Mouse (Mus musculus): ENCODE results near the gene 1810043G02Rik.
A peak's percentile ranks its signal among the peaks of the same experiment; 100 is the strongest.
"Not testable (repeated sequence)": the region's sequence is repeated elsewhere in the genome, so short reads cannot be mapped to it uniquely, and the experiment has no call there.

The 1810043G02Rik gene

DNA sequence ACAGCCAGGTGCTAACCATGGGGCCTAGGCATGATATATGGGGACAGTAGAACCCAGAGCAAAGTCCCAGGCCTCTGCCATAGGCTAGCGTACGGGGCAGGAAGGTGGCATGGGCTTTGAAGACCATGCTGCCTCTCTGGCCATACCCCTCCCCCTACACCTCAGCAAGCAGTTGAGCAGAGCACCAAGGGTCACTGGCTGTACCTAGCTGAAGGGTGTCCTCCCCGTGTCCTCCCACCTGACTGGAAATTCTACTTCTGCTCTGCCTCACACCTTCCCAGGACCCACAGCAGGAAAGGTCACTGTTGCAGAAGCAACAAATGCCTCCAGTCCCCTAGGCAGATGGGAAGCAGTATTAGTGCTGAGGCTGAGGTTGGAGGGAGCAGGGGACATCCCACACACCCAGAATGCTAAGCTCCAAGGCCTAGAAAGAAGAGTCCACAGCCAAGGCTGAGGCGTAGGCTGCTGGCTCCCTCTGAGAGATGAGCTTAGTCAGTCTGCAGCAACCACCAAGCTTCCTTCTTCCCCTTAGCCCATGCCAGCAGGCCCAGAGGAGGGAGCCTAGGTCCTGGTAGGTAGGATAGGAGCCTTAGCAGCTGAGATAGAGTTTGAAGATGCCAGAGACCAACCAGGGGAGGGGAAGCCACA is 27.6 kb downstream of the 1810043G02Rik start:
- no peak for DNase-seq (ENCODE audit: low spot score)

DNA sequence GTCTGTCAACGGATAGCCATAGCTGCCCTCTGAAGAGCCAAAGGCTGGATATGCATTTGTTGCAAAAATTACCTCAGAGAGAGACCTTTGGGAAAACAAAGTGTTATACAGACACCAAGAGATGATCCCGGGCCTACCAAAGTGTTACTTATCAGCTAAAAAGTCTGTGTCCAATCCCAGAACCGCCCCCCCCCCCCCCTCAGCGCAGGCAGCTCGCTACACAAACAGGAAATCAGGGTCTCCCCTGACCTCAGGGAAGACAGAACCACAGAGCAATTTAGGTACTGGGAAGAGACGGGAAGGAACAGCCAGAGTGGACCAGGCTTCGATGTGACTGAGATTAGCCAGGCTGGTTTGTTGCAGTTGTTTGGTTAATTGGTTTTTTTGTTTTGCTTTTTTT is 28.9 kb downstream of the 1810043G02Rik start:
- DNase-seq (ENCODE audit: low spot score) = no peak

DNA sequence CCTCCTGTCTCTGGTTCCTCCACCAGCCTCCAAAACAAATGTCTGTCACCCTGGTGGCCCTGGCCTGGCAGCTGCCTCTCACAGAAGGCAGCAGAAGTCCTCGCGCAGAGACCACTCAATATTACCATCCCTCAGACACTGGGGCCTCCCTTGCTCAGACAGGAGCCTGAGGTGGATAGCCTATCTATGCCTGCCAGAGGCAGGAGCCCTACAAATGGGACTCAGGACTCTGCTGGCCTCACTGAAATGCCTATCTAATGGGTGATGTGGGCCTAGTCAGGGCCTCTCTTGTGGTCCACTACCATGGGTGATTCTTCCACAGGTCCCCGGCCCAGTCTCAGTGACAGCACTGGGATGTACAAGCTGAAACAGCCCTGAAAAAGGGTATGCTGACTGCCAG is 29.8 kb downstream of the 1810043G02Rik start:
- DNase-seq (ENCODE audit: low spot score) = no peak

DNA sequence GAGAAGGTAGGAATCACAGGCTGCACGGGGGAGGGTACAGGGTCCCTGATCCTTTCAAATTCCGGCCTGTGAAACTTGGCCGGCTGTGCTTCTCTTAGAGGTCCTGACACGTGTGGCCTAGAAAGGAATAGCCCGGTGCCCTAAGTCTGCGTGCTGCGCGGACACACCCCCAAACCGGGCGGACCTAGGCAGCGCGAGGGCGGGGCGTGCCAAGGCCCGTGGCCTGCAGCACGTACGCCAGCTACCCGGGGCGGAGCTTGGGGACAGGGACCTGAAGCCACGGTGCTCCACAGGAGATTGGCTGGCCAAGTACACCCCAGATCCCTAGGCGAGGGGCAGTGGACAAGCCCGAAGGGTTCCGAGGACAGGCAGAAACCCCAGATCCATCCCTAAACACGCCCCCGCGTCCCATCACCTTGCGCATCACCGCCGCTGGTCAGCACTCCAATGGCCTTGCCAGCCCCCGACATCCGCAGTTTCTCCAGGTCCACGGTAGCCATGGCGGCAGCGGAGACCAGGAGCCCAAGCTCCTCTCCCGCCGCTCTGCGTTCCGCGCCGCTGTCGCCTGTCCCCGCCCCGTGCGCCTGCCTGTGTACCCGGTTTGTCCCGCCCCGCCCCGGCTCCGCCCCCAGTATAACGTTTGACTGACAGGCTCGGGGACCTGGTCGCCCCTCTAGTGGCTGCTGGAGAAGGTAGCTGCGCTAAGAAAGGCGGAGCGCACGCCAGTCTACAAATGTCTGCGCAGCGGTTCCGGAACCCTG is 31.0 kb downstream of the 1810043G02Rik start:
- peak; percentile 90 for DNase-seq (ENCODE audit: low spot score)

DNA sequence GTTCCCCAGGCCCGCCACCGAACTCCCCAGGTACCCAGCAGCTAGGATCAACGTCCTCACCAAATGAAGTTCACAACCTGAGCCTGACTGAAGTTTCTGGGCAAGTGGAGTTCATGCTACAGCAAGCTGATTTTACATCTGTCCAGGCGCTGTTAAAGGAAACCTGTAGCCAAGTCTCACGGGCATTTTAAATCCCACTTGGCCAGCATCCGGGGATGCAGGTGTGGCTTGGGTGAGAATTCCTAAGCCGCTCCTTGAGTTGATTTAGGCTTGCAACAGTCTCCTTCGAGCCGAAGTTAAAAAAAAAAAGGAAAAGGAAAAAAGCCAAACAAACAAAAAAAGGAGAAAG is 31.6 kb downstream of the 1810043G02Rik start, which contains the start of gene Pfkl:
TSS of gene Pfkl (minus strand) at position 139 of the 349 bp plus-strand sequence.
- no peak for DNase-seq (ENCODE audit: low spot score)

DNA sequence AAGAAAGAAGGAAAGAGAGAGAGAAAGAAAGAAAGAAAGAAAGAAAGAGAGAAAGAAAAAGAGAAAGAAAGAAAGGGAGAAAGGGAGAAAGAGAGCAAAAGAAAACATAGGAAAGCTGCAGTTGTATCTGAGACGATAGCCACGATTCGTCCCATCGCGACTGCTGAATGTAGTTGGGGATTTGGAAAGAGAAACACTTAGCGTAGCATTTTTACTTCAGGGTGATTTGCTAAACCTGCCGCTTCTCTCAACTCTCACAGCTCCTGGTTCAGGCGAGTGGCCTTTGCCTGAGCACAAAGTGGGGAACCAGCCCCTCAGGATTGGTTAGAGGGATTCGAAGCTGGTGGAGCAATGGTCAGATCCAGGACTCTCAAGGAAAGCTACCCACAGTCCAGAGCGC is 32.0 kb downstream of the 1810043G02Rik start:
- no peak for DNase-seq (ENCODE audit: low spot score)

DNA sequence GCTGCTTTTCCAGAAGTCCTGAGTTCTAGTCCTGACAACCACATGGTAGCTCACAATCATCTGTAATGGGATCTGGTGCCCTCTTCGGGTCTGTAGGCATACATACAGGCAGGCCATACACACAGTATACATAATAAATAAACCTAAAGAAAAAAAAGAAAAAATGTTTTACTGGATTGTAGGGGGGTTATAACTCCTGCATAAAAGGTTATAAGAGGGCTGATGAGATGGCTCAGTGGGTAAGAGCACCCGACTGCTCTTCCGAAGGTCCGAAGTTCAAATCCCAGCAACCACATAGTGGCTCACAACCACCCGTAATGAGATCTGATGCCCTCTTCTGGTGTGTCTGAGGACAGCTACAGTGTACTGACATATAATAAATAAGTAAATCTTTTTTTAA is 32.8 kb downstream of the 1810043G02Rik start:
- not testable (repeated sequence) for DNase-seq (ENCODE audit: low spot score)

DNA sequence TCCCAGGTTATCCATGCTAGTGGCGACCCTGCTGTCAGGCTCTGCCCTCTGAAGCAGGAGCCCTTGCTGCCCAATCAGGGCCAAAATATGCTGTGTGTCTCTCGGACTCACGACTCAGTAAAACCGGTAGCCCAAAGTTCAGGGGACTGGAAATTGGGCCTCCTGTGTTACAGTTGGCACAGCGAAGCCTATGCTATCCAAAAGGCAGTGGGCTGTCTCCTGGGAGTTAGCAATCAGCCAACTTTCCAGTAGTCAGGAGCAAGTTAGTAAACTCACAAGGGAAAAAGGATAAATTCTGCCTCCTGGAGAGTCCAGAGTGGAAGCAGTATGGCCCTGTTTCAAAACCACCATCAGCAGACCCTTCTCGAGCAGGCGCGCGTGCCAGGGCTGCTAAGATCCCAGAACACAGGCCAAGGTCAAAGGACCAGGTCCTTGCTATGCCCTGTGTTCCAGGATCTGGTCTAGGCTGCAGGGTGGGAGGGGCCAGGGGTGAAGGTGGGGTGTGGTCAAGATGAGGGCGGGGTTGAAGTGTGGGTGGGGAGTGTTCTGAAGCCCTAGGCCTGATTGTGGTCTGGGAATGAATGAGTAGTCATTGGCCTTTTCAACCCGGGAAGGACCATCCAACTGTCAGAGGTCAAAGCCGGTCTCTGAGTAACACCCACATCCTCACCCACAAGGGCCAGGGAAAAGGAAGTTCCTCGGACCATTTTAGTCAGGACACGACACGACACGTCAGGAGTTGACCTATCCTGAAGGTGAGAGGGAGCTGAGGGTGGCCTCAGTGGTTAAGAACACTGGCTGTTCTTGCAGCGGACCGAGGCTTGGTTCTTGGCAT is 34.6 kb downstream of the 1810043G02Rik start:
- DNase-seq (ENCODE audit: low spot score) = no peak

DNA sequence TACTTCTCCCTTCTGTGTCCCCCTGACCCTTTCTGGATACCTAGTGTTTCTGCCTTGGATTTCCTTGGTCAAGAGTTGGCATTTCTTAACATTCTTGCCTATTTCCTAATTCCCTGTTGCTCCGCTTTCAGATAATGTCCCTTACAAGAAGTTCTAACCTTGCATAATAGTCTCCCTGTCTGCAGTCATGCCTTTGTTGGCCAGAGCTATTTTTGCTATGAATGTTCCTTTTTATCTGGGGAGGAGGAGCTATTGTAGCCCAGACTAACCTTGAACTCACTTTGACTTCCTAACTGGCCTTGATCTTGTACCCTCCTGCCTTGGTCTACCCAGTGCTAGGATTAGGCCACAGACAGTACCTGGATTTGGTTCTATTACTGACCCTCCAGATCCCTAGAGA is 37.2 kb downstream of the 1810043G02Rik start:
- DNase-seq (ENCODE audit: low spot score) = no peak

DNA sequence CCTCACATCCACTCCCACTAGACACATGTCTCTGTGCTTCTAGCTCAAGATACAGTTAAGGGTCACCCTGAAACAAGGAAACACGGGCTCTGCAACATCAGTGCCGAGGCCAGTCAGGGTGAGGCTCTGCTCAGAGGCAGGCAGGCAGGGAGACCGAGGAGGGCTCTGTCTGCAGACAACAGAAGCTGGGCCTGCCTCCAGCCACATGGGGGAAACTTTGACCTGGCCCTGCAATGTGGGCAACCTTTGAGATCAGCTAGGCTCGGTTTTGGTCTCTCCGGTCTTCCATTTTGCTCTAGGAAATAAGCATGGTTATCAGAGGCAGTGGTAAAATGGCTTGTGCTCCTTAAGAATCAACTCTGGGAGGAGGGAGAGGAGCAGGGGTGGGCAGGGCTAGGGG is 38.0 kb downstream of the 1810043G02Rik start:
- DNase-seq (ENCODE audit: low spot score) = no peak

DNA sequence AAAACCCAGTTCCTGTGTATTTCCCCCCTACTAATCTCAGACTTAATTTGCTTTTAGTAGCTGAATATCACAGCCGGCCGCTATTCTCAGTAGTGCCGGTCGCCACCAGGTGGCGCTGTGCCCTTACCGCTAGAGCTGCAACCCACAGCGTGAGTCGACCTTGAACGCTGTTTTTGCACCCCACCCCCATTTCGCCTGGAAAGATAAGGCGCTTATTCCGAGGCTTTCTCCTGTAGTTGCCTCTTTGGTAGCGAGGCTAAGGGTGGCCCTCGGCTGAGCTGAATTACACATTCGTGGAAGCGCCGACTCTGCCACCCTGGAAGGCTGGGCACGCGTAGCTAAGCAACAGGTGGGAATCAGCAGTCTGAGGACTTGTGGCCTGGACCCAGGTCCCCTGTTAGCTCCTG is 40.5 kb downstream of the 1810043G02Rik start:
- peak; percentile 75 for DNase-seq (ENCODE audit: low spot score)

DNA sequence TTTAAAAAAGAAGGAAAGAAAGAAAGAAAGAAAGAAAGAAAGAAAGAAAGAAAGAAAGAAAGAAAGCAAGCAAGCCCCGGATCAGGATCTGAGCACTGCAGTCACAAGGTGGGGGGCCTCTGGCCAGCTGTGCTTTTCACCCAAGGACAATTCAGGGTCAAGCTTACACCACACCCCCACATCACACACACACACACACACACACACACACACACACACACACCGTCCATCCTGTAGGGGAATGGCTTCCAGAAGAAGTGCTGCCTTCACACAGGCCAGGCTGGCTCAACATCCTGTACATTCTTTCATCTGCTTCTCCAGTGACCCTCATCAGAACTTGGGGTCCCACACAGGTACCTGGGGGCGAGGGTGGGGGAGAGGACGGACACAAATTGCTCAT is 41.0 kb downstream of the 1810043G02Rik start:
- DNase-seq (ENCODE audit: low spot score) = no peak

DNA sequence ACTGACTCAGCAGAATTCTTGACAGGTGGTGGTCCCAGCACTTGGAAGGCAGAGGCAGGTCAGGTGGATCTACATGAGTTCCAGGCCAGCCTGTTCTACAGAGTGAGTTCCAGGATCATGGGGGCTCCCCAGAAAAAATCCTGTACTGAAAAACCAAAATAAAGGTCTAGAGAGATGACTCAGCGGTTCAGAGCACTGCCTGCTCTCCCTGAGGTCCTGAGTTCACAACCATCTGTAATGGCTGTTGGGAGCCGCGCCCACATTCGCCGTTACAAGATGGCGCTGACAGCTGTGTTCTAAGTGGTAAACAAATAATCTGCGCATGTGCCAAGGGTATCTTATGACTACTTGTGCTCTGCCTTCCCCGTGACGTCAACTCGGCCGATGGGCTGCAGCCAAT is 41.7 kb downstream of the 1810043G02Rik start:
- DNase-seq (ENCODE audit: low spot score) = not testable (repeated sequence)

DNA sequence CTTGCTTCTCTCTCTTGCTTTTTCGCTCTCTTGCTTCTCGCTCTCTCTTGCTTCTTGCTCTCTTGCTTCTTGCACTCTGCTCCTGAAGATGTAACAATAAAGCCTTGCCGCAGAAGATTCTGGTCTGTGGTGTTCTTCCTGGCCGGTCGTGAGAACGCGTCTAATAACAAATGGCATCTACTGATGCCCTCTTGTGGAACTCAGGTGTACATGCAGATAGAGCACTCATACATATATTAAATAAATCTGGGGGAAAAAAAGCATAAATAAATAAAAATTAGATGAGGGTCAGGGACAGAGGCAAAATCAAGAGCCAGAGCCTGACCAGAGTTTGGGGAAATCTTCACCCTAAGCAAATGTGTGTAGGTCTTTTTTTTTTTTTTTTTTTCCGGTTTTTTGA is 47.1 kb downstream of the 1810043G02Rik start:
- not testable (repeated sequence) for DNase-seq (ENCODE audit: low spot score)

DNA sequence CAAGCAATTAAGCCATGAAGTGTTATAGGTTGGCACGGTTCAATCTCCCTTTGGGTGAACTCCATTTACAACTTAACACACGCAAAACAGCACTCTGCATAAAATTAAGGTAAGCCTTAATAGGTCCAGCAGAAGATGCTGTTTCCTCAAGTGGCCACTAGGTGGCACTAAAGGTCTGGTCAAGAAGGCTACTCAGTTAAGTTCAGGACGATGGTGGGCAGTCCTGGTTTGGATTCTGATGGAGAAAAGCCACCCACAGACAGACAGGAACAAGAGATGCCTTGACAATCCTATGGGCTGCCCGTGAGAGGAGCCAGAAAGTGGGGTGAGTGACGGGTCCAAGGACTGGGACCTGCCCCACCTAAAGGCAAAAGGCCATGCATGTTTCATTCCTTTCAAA is 49.8 kb downstream of the 1810043G02Rik start:
- peak; percentile 69 for DNase-seq (ENCODE audit: low spot score)

DNA sequence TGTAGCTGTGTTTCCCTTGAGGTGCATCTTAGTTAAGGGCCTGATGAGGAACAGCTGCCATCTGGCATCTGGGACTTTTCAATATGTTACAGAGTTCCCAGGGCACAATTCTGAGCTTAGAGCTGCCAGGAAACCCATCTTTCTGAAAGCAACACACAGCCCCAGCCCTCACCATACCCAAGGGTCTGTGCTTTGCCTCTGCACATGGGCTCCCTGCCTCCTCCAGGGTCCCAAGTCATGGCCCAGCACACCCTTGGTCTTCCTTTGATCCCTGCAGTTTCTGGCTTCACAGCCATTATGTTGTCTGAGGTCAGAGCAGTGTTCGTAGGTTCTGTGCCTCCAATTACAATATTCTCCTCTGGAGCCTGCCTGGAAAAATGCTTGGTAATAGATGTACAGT is 50.8 kb downstream of the 1810043G02Rik start:
- DNase-seq (ENCODE audit: low spot score) = no peak

DNA sequence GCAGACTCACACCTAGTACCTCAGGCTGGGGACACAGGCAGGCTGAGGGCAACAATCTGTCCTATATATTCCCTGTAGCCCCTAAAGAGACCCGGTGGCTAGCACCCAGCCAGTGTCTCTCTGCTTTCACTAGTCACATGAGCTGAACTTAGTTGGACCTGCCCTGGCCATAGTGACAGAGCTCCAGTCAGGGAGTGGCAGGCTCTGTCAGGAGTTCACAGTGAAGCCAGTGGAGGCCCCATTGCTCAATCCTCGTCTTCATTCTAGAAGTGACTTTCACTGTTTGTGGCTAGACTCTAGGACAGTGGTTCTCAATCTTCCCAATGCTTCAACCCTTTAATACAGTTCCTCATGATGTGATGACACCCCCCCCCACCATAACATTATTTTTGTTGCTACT is 53.7 kb downstream of the 1810043G02Rik start:
- DNase-seq (ENCODE audit: low spot score) = no peak
